Mouse (Mus musculus) kidney, postnatal 0 days (tissue): Measurements from ENCODE around the gene Ncam1. TPM values are rescaled to one million over a fixed set of nuclear protein-coding genes. Genes with fewer than 3 reads are reported as not detected.
A peak's percentile ranks its signal among the peaks of the same experiment; 100 is the strongest.

Experiments
- ATAC-seq: fragments of 200-750 bp; cut with Nextera tagmentation; replicated peaks from 2 replicates; pipeline ENCODE4 v1.8.0; 2017; ENCODE audit warnings: low read depth, moderate number of reproducible peaks, moderate TSS enrichment, moderate library complexity; ENCODE audit not compliant: low FRiP score
- DNase-seq: peaks from one replicate; pipeline ENCODE4 v3.0.0-alpha.2; 2016; ENCODE audit warnings: low spot score
- H3K27ac ChIP-seq: fragments of 300-500 bp; sonication (generic); 2 replicates; pipeline ENCODE4 v1.5.1; 2014; ENCODE audit warnings: mild to moderate bottlenecking
- H3K27me3 ChIP-seq: fragments of 300-500 bp; sonication (generic); 2 replicates; pipeline ENCODE4 v1.6.1; 2014; ENCODE audit warnings: low read length, mixed read lengths; ENCODE audit not compliant: insufficient read depth
- H3K36me3 ChIP-seq: fragments of 300-500 bp; sonication (generic); 2 replicates; pipeline ENCODE4 v1.6.1; 2014; ENCODE audit warnings: low read length, mixed read lengths; ENCODE audit not compliant: insufficient read depth
- H3K4me1 ChIP-seq: fragments of 300-500 bp; sonication (generic); replicated peaks from 2 replicates; pipeline ENCODE4 v1.6.1; 2014; ENCODE audit warnings: antibody characterized with exemption, low read length, mixed read lengths; ENCODE audit not compliant: insufficient read depth
- H3K4me2 ChIP-seq: fragments of 300-500 bp; sonication (generic); 2 replicates; pipeline ENCODE4 v1.6.1; 2014; ENCODE audit warnings: mild to moderate bottlenecking, low read length, moderate library complexity, mixed read lengths
- H3K4me3 ChIP-seq: fragments of 300-500 bp; sonication (generic); replicated peaks from 2 replicates; pipeline ENCODE4 v1.5.1; 2014; ENCODE audit warnings: low read depth, low read length
- H3K9ac ChIP-seq: fragments of 300-500 bp; sonication (generic); 2 replicates; pipeline ENCODE4 v1.6.1; 2014; ENCODE audit warnings: low read depth, low read length
- H3K9me3 ChIP-seq: fragments of 300-500 bp; sonication (generic); replicated peaks from 2 replicates; pipeline ENCODE4 v1.6.1; 2016; ENCODE audit warnings: low read length, inconsistent platforms, mixed read lengths
- CTCF ChIP-seq: IDR thresholded peaks from 2 replicates; pipeline ENCODE4 v1.5.1; 2016; ENCODE audit warnings: antibody characterized with exemption, low read depth, mild to moderate bottlenecking, moderate library complexity
- WGBS: fragments of 180-500 bp; shearing (Covaris S2); extraction: QIAGEN DNeasy Blood & Tissue Kit; methylation state at CpG from one replicate; pipeline ENCODE4 v1.1.7; 2014; 5-methylcytosine and 5-hydroxymethylcytosine counted together
- polyA plus RNA-seq: library from polyadenylated mRNA; unstranded; fragments of >200 nt; fragmentation: Nextera tagmentation; extraction: Ambion mirVana; gene quantifications from 2 replicates; pipeline ENCODE4 v1.2.1, GENCODE M21; 2015

Gene Ncam1
- polyA plus RNA-seq, 1 experiment from 2014 or later = 81.2 TPM

- H3K9ac ChIP-seq = no peak overlapping the region
- no peak overlapping the region for H3K4me3 ChIP-seq
- H3K9me3 ChIP-seq = no peaks in the 10 kb centered on the region
- no peak for TF ChIP-seq CTCF
- H3K27me3 ChIP-seq = no peaks in the 10 kb centered on the region
- no peak overlapping the region for H3K27ac ChIP-seq
- no peaks in the 10 kb centered on the region for H3K4me1 ChIP-seq
- DNase-seq (peak; percentile 36), ATAC-seq (no peak)
- H3K4me2 ChIP-seq = no peak overlapping the region
- 75% methylated on average over 7 of the region's 7 CpGs for WGBS
- H3K36me3 ChIP-seq = no peaks in the 10 kb centered on the region
Measured at GRCm38 (mm10) chr9:49695371-49695770, 103.4 kb downstream of the Ncam1 start.

DNA sequence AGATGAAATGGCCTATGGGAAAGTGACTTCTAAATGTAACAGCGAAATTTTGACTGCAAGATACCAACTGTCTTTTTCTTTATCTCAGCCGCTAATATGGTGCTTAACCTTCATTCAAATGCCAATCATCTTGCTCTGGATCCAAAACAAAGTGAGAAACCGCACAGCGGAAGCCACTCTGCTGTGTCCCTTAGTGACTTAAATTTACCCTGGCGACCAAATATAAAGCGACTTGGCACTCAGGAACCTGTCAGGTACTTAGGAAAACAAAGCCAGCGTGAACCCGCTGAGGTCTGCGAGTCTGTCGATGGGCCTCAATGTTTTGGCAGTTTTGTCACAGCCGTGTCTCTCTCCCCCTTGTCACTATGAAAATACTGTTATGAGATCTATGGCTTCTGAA lies 105.9 kb downstream of the Ncam1 start:
- H3K4me1 ChIP-seq = no peaks in the 10 kb centered on the region
- H3K36me3 ChIP-seq = no peaks in the 10 kb centered on the region
- no peaks in the 10 kb centered on the region for H3K27me3 ChIP-seq
- WGBS = 85% methylated on average over 11 of the region's 11 CpGs
- H3K9ac ChIP-seq = no peak overlapping the region
- no peaks in the 10 kb centered on the region for H3K9me3 ChIP-seq
- ATAC-seq (no peak), DNase-seq (no peak)
- H3K27ac ChIP-seq = no peak overlapping the region
- no peak for TF ChIP-seq CTCF
- no peak overlapping the region for H3K4me2 ChIP-seq
- H3K4me3 ChIP-seq = no peak overlapping the region

DNA sequence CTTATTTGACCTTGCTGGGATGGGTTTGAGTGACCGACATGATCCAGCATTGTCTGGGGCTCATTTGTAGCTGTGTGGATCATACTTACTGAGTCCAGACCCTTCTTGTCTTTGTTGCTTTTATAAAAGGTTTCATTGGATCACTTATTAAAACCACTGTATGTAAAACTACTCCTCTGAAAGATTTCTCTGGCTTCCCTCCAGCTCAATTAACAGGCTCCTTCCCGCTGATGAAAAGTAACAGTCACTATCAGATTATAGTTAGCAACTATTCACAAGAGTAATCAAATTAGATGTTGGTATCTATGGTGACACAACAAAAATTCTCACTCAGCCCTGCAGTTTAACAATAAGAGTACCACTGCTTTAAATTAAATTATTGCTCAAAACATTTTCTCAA lies 107.4 kb downstream of the Ncam1 start:
- DNase-seq = no peak
- Histone ChIP-seq H3K4me1 (no peaks in the 10 kb centered on the region), H3K4me3 (no peak overlapping the region), H3K36me3 (no peaks in the 10 kb centered on the region), H3K27ac (no peak overlapping the region), H3K9me3 (no peaks in the 10 kb centered on the region), H3K9ac (no peak overlapping the region), H3K27me3 (no peaks in the 10 kb centered on the region), H3K4me2 (no peak overlapping the region)
- WGBS = 65% methylated on average over 2 of the region's 2 CpGs
- no peak for ATAC-seq
- no peak for TF ChIP-seq CTCF

DNA sequence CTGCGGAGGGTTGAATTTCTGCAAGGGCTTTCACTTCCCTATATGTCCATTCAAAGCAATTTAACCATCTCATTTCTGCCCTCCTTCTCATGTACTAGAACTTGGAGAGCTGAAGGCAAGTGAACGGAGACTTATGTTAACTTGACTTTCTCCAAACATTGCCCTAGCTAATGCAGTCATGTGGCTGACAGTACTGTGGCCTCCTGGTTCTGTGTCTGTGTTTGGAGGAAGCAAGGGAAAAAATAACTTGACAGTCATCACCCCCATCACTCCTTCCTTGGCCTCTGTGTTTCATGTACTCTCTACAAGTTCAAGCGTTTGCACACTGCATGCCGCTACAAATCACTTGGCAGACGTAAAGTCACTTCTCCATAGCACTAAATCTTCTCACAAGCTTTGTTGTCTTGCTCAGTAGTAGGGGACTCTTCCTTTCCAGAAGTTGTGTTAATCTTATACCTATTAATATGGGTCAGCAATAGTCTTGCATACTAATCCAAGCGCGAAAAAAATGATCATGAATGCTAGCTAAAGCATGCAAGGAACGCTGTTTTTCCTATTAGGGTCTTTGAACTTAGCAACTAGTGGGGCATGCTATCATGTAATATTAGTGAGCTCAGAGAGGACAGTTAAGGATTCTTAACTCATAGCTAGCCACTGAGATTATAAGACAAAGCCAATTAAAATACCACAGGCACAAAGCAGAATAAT lies 115.0 kb downstream of the Ncam1 start:
- Histone ChIP-seq H3K36me3 (no peaks in the 10 kb centered on the region), H3K4me2 (no peak overlapping the region), H3K27me3 (no peaks in the 10 kb centered on the region), H3K27ac (peak overlapping the region; percentile 72; the same call in 1 of the 2 replicates), H3K4me3 (no peak overlapping the region), H3K9me3 (no peaks in the 10 kb centered on the region), H3K9ac (no peak overlapping the region), H3K4me1 (no peaks in the 10 kb centered on the region; the same call in none of the 2 replicates)
- 45% methylated on average over 8 of the region's 8 CpGs for WGBS
- DNase-seq = peak; percentile 43
- no peak for TF ChIP-seq CTCF
- no peak for ATAC-seq

DNA sequence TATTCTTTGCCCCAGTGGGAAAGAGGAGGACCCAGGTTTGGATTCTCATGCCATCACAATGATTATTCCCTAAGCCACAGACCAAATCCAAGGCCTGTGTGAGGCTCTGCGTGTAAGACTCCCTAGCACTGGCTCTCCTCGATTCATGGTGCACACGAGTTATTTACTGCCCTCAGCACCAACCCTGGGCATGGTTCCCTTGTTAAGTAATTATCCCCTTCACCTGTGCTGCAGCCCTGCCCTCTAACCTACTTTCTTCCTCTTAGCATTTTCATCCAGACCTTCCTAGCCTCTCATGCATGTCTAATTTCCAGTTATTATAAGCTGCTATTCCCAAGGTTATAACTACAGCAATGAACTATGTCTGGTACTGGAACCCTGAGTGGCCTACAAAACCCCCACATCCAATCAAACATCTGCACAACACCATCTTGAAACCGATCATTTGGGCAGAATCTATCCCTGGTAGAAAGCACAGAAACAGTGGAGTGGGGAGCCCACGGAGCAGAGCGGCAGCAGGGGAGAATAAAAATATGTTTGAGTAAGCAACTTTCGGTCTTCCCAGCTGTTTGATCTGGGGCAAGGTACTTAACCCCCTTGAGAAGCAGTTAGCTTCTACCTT lies 116.8 kb downstream of the Ncam1 start:
- ATAC-seq (peak; percentile 66), DNase-seq (peak; percentile 46)
- TF ChIP-seq CTCF = no peak
- no peaks in the 10 kb centered on the region for H3K36me3 ChIP-seq
- no peak overlapping the region for H3K4me3 ChIP-seq
- 54% methylated on average over 7 of the region's 7 CpGs for WGBS
- H3K4me1 ChIP-seq = no peaks in the 10 kb centered on the region; the same call in none of the 2 replicates
- H3K27ac ChIP-seq = peak overlapping the region; percentile 78
- no peak overlapping the region for H3K9ac ChIP-seq
- no peak overlapping the region for H3K4me2 ChIP-seq
- no peaks in the 10 kb centered on the region for H3K9me3 ChIP-seq
- no peaks in the 10 kb centered on the region for H3K27me3 ChIP-seq

DNA sequence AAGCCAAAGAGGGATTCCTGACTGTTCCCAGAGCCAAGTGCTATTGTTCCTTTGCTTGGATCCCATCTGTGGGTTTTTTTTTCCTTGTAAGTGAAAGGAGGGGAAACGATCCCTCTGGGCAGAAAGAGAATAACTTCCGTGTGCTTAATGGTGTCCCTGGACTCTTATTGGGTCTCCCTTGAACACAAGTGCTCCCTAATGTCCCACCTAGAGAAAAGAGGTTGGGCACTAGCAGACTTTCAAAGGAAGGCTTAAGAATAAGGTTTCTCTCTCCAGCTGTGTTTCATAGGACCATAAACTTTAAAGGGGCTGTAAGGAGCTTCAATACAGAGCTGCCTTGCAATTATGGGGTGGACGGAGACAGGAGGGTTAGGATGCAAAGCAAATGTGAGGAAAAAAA lies 119.5 kb downstream of the Ncam1 start:
- no peak overlapping the region for H3K9ac ChIP-seq
- TF ChIP-seq CTCF = no peak
- H3K4me1 ChIP-seq = no peaks in the 10 kb centered on the region; the same call in 1 of the 2 replicates

More for the DNA sequence above, 119.5 kb downstream of the Ncam1 start:
- DNase-seq (no peak), ATAC-seq (no peak)
- no peaks in the 10 kb centered on the region for H3K36me3 ChIP-seq
- WGBS = 50% methylated on average over 3 of the region's 3 CpGs
- no peak overlapping the region for H3K4me3 ChIP-seq
- no peaks in the 10 kb centered on the region for H3K9me3 ChIP-seq
- no peaks in the 10 kb centered on the region for H3K27me3 ChIP-seq
- no peak overlapping the region for H3K4me2 ChIP-seq
- H3K27ac ChIP-seq = no peak overlapping the region
